Mouse (Mus musculus) myocyte (in vitro differentiated cells): Measurements from ENCODE around the gene Zic1.

Experiments
- E2F4 ChIP-seq: IDR thresholded peaks from one replicate; pipeline ENCODE4 v1.6.1; 2011; ENCODE audit warnings: mild to moderate bottlenecking, control low read depth, moderate library complexity; ENCODE audit not compliant: insufficient read depth
- MYOD1 ChIP-seq, 3 experiments: IDR thresholded peaks; one replicate each; pipeline ENCODE4 v1.6.1; 2011; ENCODE audit warnings: control low read depth in 2 of 3, low read depth in 2 of 3, mild to moderate bottlenecking in 2 of 3, moderate library complexity in 1 of 3; ENCODE audit not compliant: insufficient read length in 2 of 3, control insufficient read depth in 1 of 3
- POLR2A ChIP-seq: IDR thresholded peaks from one replicate; pipeline ENCODE4 v1.6.1; 2011; ENCODE audit warnings: low read depth, mild to moderate bottlenecking, control low read depth, moderate library complexity; ENCODE audit not compliant: insufficient read length
- USF1 ChIP-seq: IDR thresholded peaks from one replicate; pipeline ENCODE4 v1.6.1; 2011; ENCODE audit warnings: low read depth, mild to moderate bottlenecking, control low read depth, moderate library complexity

- TF ChIP-seq MYOD1 (IDR thresholded peaks at IDR 0.05; ENCODE audit: control insufficient read depth in 1 of 3, insufficient read length in 2 of 3, low read depth in 2 of 3): no peak
- TF ChIP-seq USF1: no peak
- no peak for TF ChIP-seq E2F4
- no peak for TF ChIP-seq POLR2A
Observed at GRCm38 (mm10) chr9:91405753-91406178, 40.2 kb upstream of the Zic1 start.
